Mouse (Mus musculus) kidney, adult 2 months (tissue): Measurements from ENCODE around the gene Hfe.

Experiments
- CTCF ChIP-seq: fragments of 200-500 bp; conservative IDR thresholded peaks from 2 replicates; pipeline ENCODE4 v1.5.1; 2011; ENCODE audit warnings: low read depth, mild to moderate bottlenecking, control low read depth, low read length, moderate library complexity, mixed read lengths; ENCODE audit not compliant: insufficient read depth, insufficient read length
- POLR2A ChIP-seq: fragments of 200-500 bp; IDR thresholded peaks from one replicate; pipeline ENCODE4 v1.6.1; 2011; ENCODE audit warnings: low read depth, low read length, control low read depth

GRCm38 (mm10) chr13:23700786-23701520 is 9.7 kb downstream of the Hfe start:
- TF ChIP-seq CTCF (peak; percentile 80), POLR2A (no peak)
